Mouse (Mus musculus): ENCODE results near the gene Insrr.
"Not testable (repeated sequence)": the region's sequence is repeated elsewhere in the genome, so short reads cannot be mapped to it uniquely, and the experiment has no call there.

The Insrr gene

GRCm38 (mm10) chr3:87840858-87841257 lies 44.1 kb downstream of the Insrr start:
- no peak for DNase-seq

GRCm38 (mm10) chr3:87844981-87845380 lies 48.2 kb downstream of the Insrr start:
- no peak for DNase-seq

GRCm38 (mm10) chr3:87846186-87846585 lies 49.4 kb downstream of the Insrr start:
- DNase-seq = no peak

GRCm38 (mm10) chr3:87846650-87847110 lies 49.9 kb downstream of the Insrr start, which contains the start of gene Sh2d2a:
Sh2d2a (plus strand) TSS chr3:87846755.
- DNase-seq = no peak

- no peak for DNase-seq
Observed at GRCm38 (mm10) chr3:87847680-87848079, 50.9 kb downstream of the Insrr start.

DNA sequence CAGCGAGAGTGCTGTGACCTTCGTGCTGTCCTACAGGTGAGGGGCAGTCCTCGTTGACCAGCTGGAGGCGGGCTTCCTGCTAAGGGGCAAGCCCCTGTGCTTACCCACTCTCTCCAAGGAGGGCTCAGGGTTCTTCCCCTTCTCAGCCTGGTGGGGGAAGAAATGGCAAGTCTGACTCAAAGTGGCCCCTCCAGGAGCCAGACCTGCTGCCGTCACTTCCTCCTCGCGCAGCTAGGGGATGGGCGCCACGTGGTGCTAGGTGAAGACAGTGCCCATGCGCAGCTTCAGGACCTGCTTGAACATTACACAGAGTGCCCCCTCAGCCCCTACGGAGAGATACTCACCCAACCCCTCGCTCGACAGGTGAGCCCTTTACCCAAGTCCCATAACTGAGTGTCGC lies 52.4 kb downstream of the Insrr start:
- no peak for DNase-seq

DNA sequence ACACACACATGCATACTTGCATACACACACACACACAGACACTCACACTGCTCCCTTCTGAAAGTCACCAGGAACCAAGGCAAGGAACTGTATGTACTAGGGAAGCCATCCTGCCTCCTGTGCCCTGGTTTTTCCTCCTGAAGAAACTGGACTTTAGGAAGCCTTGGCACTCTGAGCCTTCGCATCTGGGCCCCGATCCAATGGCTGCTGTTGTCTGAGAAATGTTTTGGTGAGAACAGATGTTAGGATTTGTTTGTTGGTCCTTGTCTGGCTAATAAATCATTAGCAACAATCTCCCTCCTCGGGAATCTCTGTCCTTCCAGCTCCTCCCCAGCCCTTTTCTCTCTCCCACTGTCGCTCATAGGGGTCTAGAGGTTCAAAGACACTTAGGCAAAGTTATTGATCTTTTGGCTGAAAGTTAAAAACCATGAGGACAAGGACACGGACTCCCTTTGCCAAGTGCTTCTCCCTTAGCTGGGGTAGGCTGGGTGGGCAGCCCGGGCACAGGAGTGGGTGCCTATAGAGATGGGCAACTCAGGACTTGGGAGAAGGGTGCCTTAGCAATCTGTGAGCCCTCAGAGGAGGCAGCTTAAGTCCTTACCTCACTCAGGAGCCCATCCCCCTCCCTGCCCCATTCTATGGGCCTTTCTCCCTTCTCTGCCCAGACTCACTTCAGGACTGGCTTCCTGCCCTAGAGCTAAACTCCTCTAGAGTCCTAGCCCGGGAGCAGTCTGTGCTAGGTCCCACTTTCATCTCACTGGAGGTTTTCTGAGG lies 58.2 kb downstream of the Insrr start:
- DNase-seq = no peak

DNA sequence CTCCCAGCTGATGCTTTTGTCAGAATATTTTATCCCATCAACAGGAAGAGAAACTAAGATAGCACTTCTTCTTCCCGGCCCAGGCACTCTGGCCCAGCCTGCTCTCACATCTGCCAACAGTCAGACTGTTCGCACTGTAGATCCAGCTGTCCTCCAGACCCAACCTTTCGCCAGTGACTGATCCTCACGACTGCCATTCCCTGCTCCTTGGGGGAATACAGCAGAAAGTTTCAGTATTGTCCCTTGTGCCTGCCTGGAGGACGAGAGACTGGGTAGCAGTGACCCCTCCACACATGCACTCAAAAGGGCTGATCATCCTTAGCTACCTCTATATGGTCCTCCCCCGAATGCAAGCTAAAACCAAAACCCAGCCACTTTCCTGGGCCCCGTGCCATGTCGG lies 59.2 kb downstream of the Insrr start:
- DNase-seq = no peak

DNA sequence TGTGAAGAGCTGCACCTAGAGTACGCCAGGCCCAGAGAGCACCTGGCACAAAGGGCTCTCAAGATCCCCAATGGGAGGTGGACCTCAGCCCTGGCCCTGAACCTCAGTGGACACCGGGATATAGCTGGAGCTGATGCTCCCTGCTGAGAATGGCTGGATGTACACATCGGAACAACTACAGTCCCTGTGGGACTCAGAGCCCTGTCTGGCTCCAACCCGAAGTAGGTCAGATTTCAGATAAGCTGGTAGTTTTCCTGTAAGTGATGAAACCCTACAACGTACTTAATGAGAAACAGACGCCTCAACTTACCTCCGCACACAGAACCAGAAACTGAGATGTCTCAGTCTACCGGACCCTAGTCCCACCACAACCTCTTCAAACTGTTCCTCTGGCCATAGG lies 60.9 kb downstream of the Insrr start:
- DNase-seq = no peak

DNA sequence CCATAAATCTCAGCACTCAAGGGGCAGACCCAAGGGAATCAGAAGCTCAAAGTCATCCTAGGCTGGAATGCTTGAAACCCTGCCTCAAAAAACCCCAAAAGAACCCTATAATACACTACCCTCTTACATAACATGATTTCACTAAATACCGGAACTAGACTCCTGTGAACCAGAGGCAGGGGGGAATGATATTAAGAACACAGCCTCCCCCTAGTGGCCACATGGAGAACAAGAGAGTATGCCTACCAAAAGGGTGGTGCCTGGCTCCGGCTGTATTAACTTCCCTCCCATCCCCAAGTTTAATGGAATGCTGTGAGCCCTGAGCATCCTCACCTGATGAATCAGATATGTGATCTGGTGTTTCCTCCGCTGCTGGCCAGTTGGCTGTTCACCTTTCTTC lies 63.1 kb downstream of the Insrr start:
- peak; percentile 32 for DNase-seq

GRCm38 (mm10) chr3:87864111-87864510 lies 67.4 kb downstream of the Insrr start:
- DNase-seq = not testable (repeated sequence)
